Mouse (Mus musculus): ENCODE data around the gene Slc25a35. TPM values are rescaled to one million over a fixed set of nuclear protein-coding genes. Genes with fewer than 3 reads are reported as not detected.

Slc25a35 gene
- polyA plus RNA-seq, 1 experiment from 2014 or later: 7.6 TPM

DNA sequence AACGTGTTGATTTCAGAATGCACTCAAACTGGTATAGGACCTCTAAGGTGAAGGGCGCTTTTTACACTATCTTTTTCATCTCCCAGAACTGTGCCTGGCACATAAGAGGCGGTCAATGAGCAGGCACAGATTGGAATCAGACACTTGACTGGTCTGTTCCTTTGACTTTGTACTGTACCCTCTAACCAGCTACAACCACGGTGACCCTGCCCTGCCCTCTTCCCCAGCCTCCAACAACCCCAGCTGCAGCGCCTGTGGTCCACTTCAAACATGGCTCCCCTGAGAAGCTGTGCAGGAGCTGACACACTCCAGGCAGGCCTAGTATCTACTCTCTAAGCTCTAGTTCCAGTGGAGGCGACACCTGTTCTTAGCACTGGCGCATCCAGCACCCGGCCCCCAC, 25.2 kb upstream of the Slc25a35 start:
- Histone ChIP-seq H3K4me2 (replicated peaks; ENCODE audit: low read depth, low read length) (no peak overlapping the region), H3K4me3 (ENCODE audit: low read length) (no peak overlapping the region), H3K9ac (replicated peaks; ENCODE audit: low read length) (no peak overlapping the region), H3K27me3 (ENCODE audit: insufficient read depth, low read length) (peaks cover 3% of the 10 kb centered on the region; the same call in 1 of the 2 replicates), H3K27ac (ENCODE audit: low read length) (no peak overlapping the region), H3K4me1 (ENCODE audit: insufficient read depth, low read length) (peaks cover 11% of the 10 kb centered on the region; the same call in 1 of the 2 replicates), H3K9me3 (ENCODE audit: low read length) (no peaks in the 10 kb centered on the region), H3K36me3 (ENCODE audit: insufficient read depth, low read length) (no peaks in the 10 kb centered on the region)
- no peak for ATAC-seq (ENCODE audit: low FRiP score, low TSS enrichment)
- WGBS: 78% methylated on average over 8 of the region's 8 CpGs

DNA sequence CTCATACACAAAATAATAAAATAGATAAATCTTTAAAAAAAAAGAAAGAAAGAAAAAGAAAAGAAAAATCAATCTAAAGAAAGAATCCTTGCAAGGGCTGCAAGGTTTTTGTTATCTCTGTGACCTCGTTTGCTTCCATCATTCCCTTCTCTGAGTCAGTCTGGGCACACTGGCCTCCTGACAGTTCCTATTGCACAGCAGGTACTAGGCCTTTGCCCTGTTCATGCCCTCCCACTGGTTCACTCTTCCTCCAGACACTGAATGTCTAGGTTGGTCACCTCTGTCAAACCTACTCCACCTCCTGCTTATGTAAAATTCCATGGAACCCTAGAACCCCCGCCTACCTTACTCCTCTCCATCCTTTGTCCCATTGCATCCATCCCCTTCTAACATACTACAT, 22.7 kb upstream of the Slc25a35 start:
- Histone ChIP-seq H3K4me2 (replicated peaks; ENCODE audit: low read depth, low read length) (no peak overlapping the region), H3K9ac (replicated peaks; ENCODE audit: low read length) (no peak overlapping the region), H3K9me3 (ENCODE audit: low read length) (no peaks in the 10 kb centered on the region), H3K4me3 (ENCODE audit: low read length) (no peak overlapping the region), H3K27me3 (ENCODE audit: insufficient read depth, low read length) (peaks cover 4% of the 10 kb centered on the region; the same call in 1 of the 2 replicates), H3K4me1 (ENCODE audit: insufficient read depth, low read length) (peaks cover 7% of the 10 kb centered on the region; the same call in 1 of the 2 replicates), H3K27ac (ENCODE audit: low read length) (no peak overlapping the region), H3K36me3 (ENCODE audit: insufficient read depth, low read length) (no peaks in the 10 kb centered on the region)
- 88% methylated on average over 2 of the region's 2 CpGs for WGBS
- no peak for ATAC-seq (ENCODE audit: low FRiP score, low TSS enrichment)

DNA sequence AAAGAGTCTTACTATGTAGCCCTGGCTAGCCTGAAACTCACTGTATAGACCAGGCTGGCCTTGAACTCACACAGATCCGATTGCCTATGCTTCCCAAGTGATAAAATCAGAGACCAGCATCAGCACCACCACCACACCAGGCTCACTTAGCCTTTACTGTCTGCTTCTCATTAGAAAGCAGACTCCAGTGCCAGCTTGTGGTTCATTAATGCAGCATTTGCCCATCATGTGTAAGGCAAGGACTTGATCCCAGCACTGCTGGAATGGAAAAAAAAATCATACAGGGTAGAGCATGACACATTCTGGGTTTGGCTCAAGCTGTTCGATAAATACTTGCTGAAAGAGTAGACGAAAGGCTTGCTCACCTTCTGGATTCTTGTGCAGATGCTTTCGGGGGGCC, 21.9 kb upstream of the Slc25a35 start:
- Histone ChIP-seq H3K9me3 (ENCODE audit: low read length) (no peaks in the 10 kb centered on the region), H3K4me3 (ENCODE audit: low read length) (no peak overlapping the region), H3K9ac (replicated peaks; ENCODE audit: low read length) (no peak overlapping the region), H3K4me2 (replicated peaks; ENCODE audit: low read depth, low read length) (no peak overlapping the region), H3K27me3 (ENCODE audit: insufficient read depth, low read length) (peaks cover 4% of the 10 kb centered on the region; the same call in 1 of the 2 replicates), H3K4me1 (ENCODE audit: insufficient read depth, low read length) (peaks cover 2% of the 10 kb centered on the region; the same call in 1 of the 2 replicates), H3K27ac (ENCODE audit: low read length) (no peak overlapping the region), H3K36me3 (ENCODE audit: insufficient read depth, low read length) (no peaks in the 10 kb centered on the region)
- no peak for ATAC-seq (ENCODE audit: low FRiP score, low TSS enrichment)
- WGBS: 88% methylated on average over 4 of the region's 4 CpGs

DNA sequence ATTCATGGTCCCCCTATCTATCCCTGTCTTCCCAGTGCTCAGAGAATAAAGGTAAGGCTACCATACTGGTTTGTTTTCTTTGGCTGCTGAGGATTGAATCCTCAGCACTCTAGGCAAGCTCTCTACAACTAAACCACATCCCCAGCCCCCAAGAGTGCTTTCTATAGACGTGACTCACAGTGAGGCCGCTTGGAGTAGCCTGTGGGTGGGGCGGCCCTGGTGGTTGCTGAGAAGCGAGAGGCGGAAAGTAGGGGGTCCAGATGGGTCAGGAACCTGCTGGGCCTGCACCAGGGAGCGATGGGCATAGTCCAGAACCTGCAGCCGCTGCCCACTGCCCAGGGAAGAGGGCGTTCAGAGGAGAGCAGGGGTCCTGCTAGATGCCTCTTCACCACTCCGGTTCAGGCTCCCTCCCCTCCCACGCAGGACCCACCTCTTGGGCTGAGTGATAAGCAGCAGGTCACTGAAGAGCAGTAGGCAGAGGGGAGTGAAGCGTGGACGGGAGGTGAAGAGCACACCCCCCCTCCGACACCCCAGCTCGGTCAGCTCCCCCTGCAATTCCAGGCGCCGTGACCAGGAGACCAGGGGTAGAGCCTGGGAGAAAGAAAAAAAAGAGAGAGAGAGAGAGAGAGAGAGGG, 21.0 kb upstream of the Slc25a35 start:
- 0 out of 2 replicates have a peak, but pooled peaks have one; percentile 21 for ATAC-seq (ENCODE audit: low FRiP score, low TSS enrichment)
- 19% methylated on average over 14 of the region's 16 CpGs for WGBS
- peaks cover 7% of the 10 kb centered on the region; the same call in 1 of the 2 replicates for H3K27me3 ChIP-seq (ENCODE audit: insufficient read depth, low read length)
- no peaks in the 10 kb centered on the region for H3K36me3 ChIP-seq (ENCODE audit: insufficient read depth, low read length)
- H3K4me1 ChIP-seq (ENCODE audit: insufficient read depth, low read length): peaks cover 2% of the 10 kb centered on the region; the same call in 1 of the 2 replicates
- H3K4me3 ChIP-seq (ENCODE audit: low read length): peak overlapping the region; percentile 17; the same call in 1 of the 2 replicates
- H3K9me3 ChIP-seq (ENCODE audit: low read length): no peaks in the 10 kb centered on the region
- H3K9ac ChIP-seq (replicated peaks; ENCODE audit: low read length): no peak overlapping the region
- peak overlapping the region; percentile 43 for H3K4me2 ChIP-seq (replicated peaks; ENCODE audit: low read depth, low read length)
- H3K27ac ChIP-seq (ENCODE audit: low read length): no peak overlapping the region

DNA sequence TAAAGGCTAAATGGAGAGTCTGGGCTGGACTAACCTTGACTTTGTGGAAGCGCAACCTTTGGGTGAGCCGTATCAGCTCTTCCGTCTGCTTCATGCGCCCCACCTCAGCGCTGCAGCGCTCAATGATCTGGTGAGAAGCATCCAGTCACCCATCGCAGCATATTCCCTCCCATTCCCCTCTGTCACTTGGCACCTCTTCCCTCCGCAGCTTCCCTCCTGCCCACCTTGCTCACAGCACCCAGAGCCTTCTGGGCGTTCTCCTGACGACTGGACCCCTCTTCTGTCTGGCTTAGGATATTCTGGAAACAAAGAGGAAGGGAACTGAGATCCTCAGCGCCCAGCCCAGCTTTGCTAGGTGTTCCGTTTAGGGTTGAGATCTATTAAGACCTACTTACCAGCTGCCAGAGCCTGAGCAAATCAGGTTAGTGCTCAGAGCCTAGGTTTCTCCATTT, 20.4 kb upstream of the Slc25a35 start:
- WGBS: 13% methylated on average over 12 of the region's 12 CpGs
- Histone ChIP-seq H3K9ac (replicated peaks; ENCODE audit: low read length) (no peak overlapping the region), H3K4me3 (ENCODE audit: low read length) (0 out of 2 replicates have a peak overlapping the region, but pooled peaks have one; percentile 17), H3K36me3 (ENCODE audit: insufficient read depth, low read length) (no peaks in the 10 kb centered on the region), H3K27ac (ENCODE audit: low read length) (no peak overlapping the region), H3K27me3 (ENCODE audit: insufficient read depth, low read length) (peaks cover 7% of the 10 kb centered on the region; the same call in 1 of the 2 replicates), H3K4me2 (replicated peaks; ENCODE audit: low read depth, low read length) (peak overlapping the region; percentile 43), H3K9me3 (ENCODE audit: low read length) (no peaks in the 10 kb centered on the region), H3K4me1 (ENCODE audit: insufficient read depth, low read length) (peaks cover 1% of the 10 kb centered on the region; the same call in 1 of the 2 replicates)
- 0 out of 2 replicates have a peak, but pooled peaks have one; percentile 29 for ATAC-seq (ENCODE audit: low FRiP score, low TSS enrichment)

DNA sequence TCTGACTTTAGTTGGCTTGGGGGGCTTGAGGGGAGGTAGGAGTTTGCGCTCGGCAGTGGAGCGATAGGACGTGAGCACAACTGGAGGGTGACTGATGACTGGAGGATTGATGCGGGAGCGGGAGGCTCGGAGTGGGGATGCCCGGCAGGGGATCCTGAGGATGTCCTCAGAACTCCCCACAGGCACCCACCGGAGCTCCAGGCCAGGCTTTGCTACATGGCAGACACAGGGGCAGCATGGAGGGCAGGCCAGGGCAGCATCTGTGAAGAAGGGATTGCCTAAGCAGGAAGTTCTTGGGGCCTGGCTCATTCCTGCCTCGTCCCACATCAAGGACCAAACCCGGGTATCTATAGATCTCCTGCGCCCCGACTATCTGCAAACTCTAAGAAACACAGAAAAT, 14.0 kb upstream of the Slc25a35 start:
- no peak for ATAC-seq (ENCODE audit: low FRiP score, low TSS enrichment)
- Histone ChIP-seq H3K4me3 (ENCODE audit: low read length) (peak overlapping the region; percentile 48), H3K4me1 (ENCODE audit: insufficient read depth, low read length) (peaks cover 9% of the 10 kb centered on the region), H3K27me3 (ENCODE audit: insufficient read depth, low read length) (peaks cover 15% of the 10 kb centered on the region), H3K4me2 (replicated peaks; ENCODE audit: low read depth, low read length) (peak overlapping the region; percentile 65), H3K9me3 (ENCODE audit: low read length) (no peaks in the 10 kb centered on the region), H3K27ac (ENCODE audit: low read length) (no peak overlapping the region), H3K9ac (replicated peaks; ENCODE audit: low read length) (peak overlapping the region; percentile 68), H3K36me3 (ENCODE audit: insufficient read depth, low read length) (no peaks in the 10 kb centered on the region)
- 20% methylated on average over 13 of the region's 13 CpGs for WGBS

DNA sequence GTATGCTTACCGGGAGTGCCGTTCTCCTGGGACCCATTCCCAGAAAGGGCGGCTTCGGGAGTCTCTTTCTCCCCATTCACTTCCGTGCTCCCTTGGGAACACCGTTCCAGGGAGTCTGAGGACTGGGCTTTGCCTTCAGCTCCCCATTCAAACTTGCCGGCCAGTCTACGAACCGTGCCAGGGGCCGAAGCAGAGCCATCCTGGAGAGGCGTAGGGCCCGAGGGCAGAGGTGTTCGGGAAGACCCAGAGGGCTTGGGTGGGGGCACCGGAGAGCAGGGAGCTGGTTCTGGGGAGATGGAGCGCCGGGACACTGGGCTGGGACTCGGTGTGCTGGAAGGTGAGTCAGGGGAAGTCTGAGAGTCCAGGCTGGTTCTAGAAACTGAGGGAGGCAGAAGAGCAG, 13.5 kb upstream of the Slc25a35 start:
- ATAC-seq (ENCODE audit: low FRiP score, low TSS enrichment): no peak
- Histone ChIP-seq H3K27me3 (ENCODE audit: insufficient read depth, low read length) (peaks cover 15% of the 10 kb centered on the region), H3K4me1 (ENCODE audit: insufficient read depth, low read length) (peaks cover 9% of the 10 kb centered on the region), H3K36me3 (ENCODE audit: insufficient read depth, low read length) (no peaks in the 10 kb centered on the region), H3K9me3 (ENCODE audit: low read length) (no peaks in the 10 kb centered on the region), H3K9ac (replicated peaks; ENCODE audit: low read length) (peak overlapping the region; percentile 68), H3K4me2 (replicated peaks; ENCODE audit: low read depth, low read length) (peak overlapping the region; percentile 65), H3K4me3 (ENCODE audit: low read length) (peak overlapping the region; percentile 48), H3K27ac (ENCODE audit: low read length) (no peak overlapping the region)
- 1% methylated on average over 17 of the region's 17 CpGs for WGBS

DNA sequence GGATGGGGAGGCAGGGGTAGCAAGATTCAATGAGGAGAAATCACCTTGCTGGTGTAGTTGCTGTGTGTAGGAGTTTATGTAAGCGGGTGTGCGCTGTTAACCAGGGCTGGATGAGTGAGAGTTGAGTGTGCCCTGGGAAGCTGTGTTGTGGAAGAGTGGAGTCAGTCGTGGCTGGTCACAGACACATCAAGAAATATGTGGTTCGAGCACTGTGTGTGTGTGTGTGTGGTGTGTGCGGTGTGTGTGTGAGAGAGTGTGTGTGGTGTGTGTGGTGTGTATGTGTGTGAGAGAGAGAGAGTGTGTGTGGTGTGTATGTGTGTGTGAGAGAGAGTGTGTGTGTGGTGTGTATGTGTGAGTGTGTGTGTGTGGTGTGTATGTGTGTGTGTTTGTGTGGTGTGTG, 12.5 kb upstream of the Slc25a35 start:
- no peak for ATAC-seq (ENCODE audit: low FRiP score, low TSS enrichment)
- Histone ChIP-seq H3K27me3 (ENCODE audit: insufficient read depth, low read length) (peaks cover 15% of the 10 kb centered on the region), H3K36me3 (ENCODE audit: insufficient read depth, low read length) (no peaks in the 10 kb centered on the region), H3K9me3 (ENCODE audit: low read length) (no peaks in the 10 kb centered on the region), H3K9ac (replicated peaks; ENCODE audit: low read length) (no peak overlapping the region), H3K4me2 (replicated peaks; ENCODE audit: low read depth, low read length) (peak overlapping the region; percentile 65), H3K4me3 (ENCODE audit: low read length) (peak overlapping the region; percentile 48), H3K27ac (ENCODE audit: low read length) (no peak overlapping the region), H3K4me1 (ENCODE audit: insufficient read depth, low read length) (peaks cover 9% of the 10 kb centered on the region)
- 60% methylated on average over 5 of the region's 5 CpGs for WGBS

DNA sequence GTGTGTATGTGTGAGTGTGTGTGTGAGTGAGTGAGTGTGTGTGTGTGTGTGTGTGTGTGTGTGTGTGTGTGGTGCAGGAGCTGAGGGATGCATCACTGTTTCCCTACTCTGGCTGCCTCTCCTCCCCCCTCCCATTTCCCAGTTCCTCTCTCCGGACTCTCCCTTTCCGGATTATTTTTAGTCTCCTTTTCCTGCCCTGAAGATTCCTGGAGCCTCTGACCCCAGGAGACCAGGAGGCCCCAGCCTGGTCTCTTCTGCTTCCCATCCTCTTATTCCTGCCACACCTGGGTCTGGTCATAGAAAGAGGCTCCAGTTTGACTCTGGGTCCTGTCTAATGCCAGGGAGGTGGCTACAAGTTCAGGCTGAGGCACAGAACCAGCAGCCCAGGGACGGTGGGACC, 11.8 kb upstream of the Slc25a35 start:
- peak overlapping the region; percentile 48 for H3K4me3 ChIP-seq (ENCODE audit: low read length)
- WGBS: 28% methylated on average over 3 of the region's 3 CpGs
- H3K4me2 ChIP-seq (replicated peaks; ENCODE audit: low read depth, low read length): peak overlapping the region; percentile 65

DNA sequence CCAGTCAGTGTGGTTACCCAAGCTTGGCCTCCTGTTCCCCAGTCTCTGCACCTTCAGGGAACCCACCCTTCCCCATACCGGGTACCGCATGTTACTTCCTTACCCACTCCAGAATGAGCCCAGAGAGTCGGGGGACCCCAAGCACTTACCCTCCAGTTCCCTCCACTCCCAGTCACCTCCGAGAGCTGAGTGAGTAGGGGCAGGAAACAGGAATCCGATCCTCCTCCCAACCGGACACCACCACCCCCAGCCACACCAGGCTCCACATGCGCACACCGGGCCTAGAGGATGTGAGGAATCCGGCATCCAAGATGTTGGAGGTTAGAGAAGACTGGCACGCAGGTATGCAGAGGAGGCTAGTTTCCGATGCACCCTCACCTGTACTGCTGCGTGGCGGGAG, 11.2 kb upstream of the Slc25a35 start:
- Histone ChIP-seq H3K4me1 (ENCODE audit: insufficient read depth, low read length) (peaks cover 9% of the 10 kb centered on the region), H3K4me2 (replicated peaks; ENCODE audit: low read depth, low read length) (peak overlapping the region; percentile 33), H3K27ac (ENCODE audit: low read length) (peak overlapping the region; percentile 71), H3K9ac (replicated peaks; ENCODE audit: low read length) (peak overlapping the region; percentile 39), H3K4me3 (ENCODE audit: low read length) (peak overlapping the region; percentile 37), H3K27me3 (ENCODE audit: insufficient read depth, low read length) (peaks cover 13% of the 10 kb centered on the region), H3K36me3 (ENCODE audit: insufficient read depth, low read length) (no peaks in the 10 kb centered on the region), H3K9me3 (ENCODE audit: low read length) (no peaks in the 10 kb centered on the region)
- WGBS: 27% methylated on average over 13 of the region's 13 CpGs
- ATAC-seq (ENCODE audit: low FRiP score, low TSS enrichment): peak; percentile 44

More for the DNA sequence above, 11.8 kb upstream of the Slc25a35 start:
- H3K27me3 ChIP-seq (ENCODE audit: insufficient read depth, low read length): peaks cover 15% of the 10 kb centered on the region
- peak overlapping the region; percentile 39 for H3K9ac ChIP-seq (replicated peaks; ENCODE audit: low read length)
- no peaks in the 10 kb centered on the region for H3K36me3 ChIP-seq (ENCODE audit: insufficient read depth, low read length)
- peak overlapping the region; percentile 71 for H3K27ac ChIP-seq (ENCODE audit: low read length)
- peak; percentile 44; the same call in 1 of the 2 replicates for ATAC-seq (ENCODE audit: low FRiP score, low TSS enrichment)
- peaks cover 9% of the 10 kb centered on the region for H3K4me1 ChIP-seq (ENCODE audit: insufficient read depth, low read length)
- no peaks in the 10 kb centered on the region for H3K9me3 ChIP-seq (ENCODE audit: low read length)

Data from kidney, embryonic 16.5 days (tissue).